In genomic region chr2:76998351-76998750, GRCm38 (mm10) we compare ENCODE assay signal across 22 mouse cellular contexts. TPM values are rescaled to one million over a fixed set of nuclear protein-coding genes. Genes with fewer than 3 reads are reported as not detected.
DNase-seq lines count a peak whose midpoint lies in the region; ATAC-seq lines count a peak whose summit lies in the region.
"Had no signal": no experiment of that assay in that cellular context is flagged by ENCODE, and none has a peak within 500 bp of the region (broad histone marks: within the 10 kb centered on the region; RNA-seq: fewer than 3 reads in every experiment).

No protein-coding gene starts in this region.

- no peak overlapping the region for H3K4me2 ChIP-seq in heart, embryonic 13.5 days
- H3K4me2 ChIP-seq in hindbrain, embryonic 16.5 days (ENCODE audit: low read length): no peak overlapping the region
- no peak overlapping the region for H3K4me2 ChIP-seq in liver, embryonic 12.5 days
- H3K4me2 ChIP-seq: forebrain, embryonic 15.5 days; limb, embryonic 13.5 days; liver, embryonic 13.5 days; neural tube, embryonic 12.5 days had no signal

- ATAC-seq in heart, embryonic 13.5 days (ENCODE audit: extremely low read depth, insufficient number of reproducible peaks, low FRiP score, low TSS enrichment): peak; percentile 63; the same call in 1 of the 2 replicates
- ATAC-seq in hindbrain, embryonic 16.5 days: no peak
- no peak for ATAC-seq in liver, embryonic 12.5 days
- ATAC-seq: forebrain, embryonic 15.5 days; intestine, postnatal 0 days had no signal

- no peaks in the 10 kb centered on the region for H3K36me3 ChIP-seq in heart, embryonic 13.5 days
- no peaks in the 10 kb centered on the region for H3K36me3 ChIP-seq in hindbrain, embryonic 16.5 days (ENCODE audit: control insufficient read depth, insufficient read depth, low read length)
- H3K36me3 ChIP-seq in liver, embryonic 12.5 days: no peaks in the 10 kb centered on the region
- H3K36me3 ChIP-seq: forebrain, embryonic 15.5 days; limb, embryonic 13.5 days; liver, embryonic 13.5 days; neural tube, embryonic 12.5 days had no signal

- peak overlapping the region; percentile 55 for H3K27ac ChIP-seq in heart, embryonic 13.5 days (replicated peaks)
- no peak overlapping the region for H3K27ac ChIP-seq in hindbrain, embryonic 16.5 days (ENCODE audit: low read depth, low read length)
- no peak overlapping the region for H3K27ac ChIP-seq in liver, embryonic 12.5 days
- H3K27ac ChIP-seq: forebrain, embryonic 15.5 days; limb, embryonic 13.5 days; liver, embryonic 13.5 days; neural tube, embryonic 12.5 days had no signal

- peak; percentile 50 for DNase-seq in gastrocnemius, postnatal 14 days
- DNase-seq in heart, adult 18-20 months: peak; percentile 53 to 82
- peak; percentile 28 to 54 for DNase-seq in heart, postnatal 14 days
- DNase-seq in left cerebral cortex, adult 18-20 months (ENCODE audit: low spot score in 2 of 2): no peak
- DNase-seq in neural tube, embryonic 10.5 days (ENCODE audit: extremely low spot score, low spot score): no peak
- DNase-seq: adrenal gland, adult 2 months; cerebellum, adult 2 months; cerebellum, postnatal 36 days; kidney, postnatal 36 days; layer of hippocampus, postnatal 36 days; liver, embryonic 13.5 days; lung, adult 2 months; midbrain, embryonic 14.5 days; right cerebral cortex, postnatal 25 days; thymus, postnatal 14 days had no signal

- 39% methylated on average over 5 of the region's 5 CpGs for WGBS in heart, embryonic 13.5 days
- WGBS in hindbrain, embryonic 16.5 days: 84% methylated on average over 5 of the region's 5 CpGs
- 44% methylated on average over 5 of the region's 5 CpGs for WGBS in liver, embryonic 12.5 days (ENCODE audit: insufficient replicate concordance)

- H3K27me3 ChIP-seq in heart, embryonic 13.5 days (replicated peaks): no peaks in the 10 kb centered on the region
- no peaks in the 10 kb centered on the region for H3K27me3 ChIP-seq in hindbrain, embryonic 16.5 days (replicated peaks; ENCODE audit: control insufficient read depth, insufficient read depth, low read length)
- no peaks in the 10 kb centered on the region for H3K27me3 ChIP-seq in liver, embryonic 12.5 days (replicated peaks)
- H3K27me3 ChIP-seq: forebrain, embryonic 15.5 days; limb, embryonic 13.5 days; liver, embryonic 13.5 days; neural tube, embryonic 12.5 days had no signal

- intact Hi-C loops in gastrocnemius, postnatal 14 days (cut with DNase I; ENCODE audit: low total_unique reads): no loop called here
- intact Hi-C loops in heart, postnatal 14 days (cut with DNase I): no loop called here

- no peak overlapping the region for H3K4me3 ChIP-seq in heart, embryonic 13.5 days
- no peak overlapping the region for H3K4me3 ChIP-seq in hindbrain, embryonic 16.5 days (ENCODE audit: low read length)
- no peak overlapping the region for H3K4me3 ChIP-seq in liver, embryonic 12.5 days
- H3K4me3 ChIP-seq: forebrain, embryonic 15.5 days; limb, embryonic 13.5 days; liver, embryonic 13.5 days; neural tube, embryonic 12.5 days had no signal

- peaks cover 11% of the 10 kb centered on the region for H3K4me1 ChIP-seq in heart, embryonic 13.5 days
- no peaks in the 10 kb centered on the region for H3K4me1 ChIP-seq in hindbrain, embryonic 16.5 days (ENCODE audit: control insufficient read depth, insufficient read depth, low read depth, low read length)
- H3K4me1 ChIP-seq in liver, embryonic 12.5 days: no peaks in the 10 kb centered on the region
- H3K4me1 ChIP-seq: forebrain, embryonic 15.5 days; limb, embryonic 13.5 days; liver, embryonic 13.5 days; neural tube, embryonic 12.5 days had no signal

- H3K9me3 ChIP-seq in heart, embryonic 13.5 days: no peaks in the 10 kb centered on the region
- H3K9me3 ChIP-seq in hindbrain, embryonic 16.5 days (ENCODE audit: control insufficient read depth, low read length): no peaks in the 10 kb centered on the region
- no peaks in the 10 kb centered on the region for H3K9me3 ChIP-seq in liver, embryonic 12.5 days (replicated peaks)
- H3K9me3 ChIP-seq: forebrain, embryonic 15.5 days; limb, embryonic 13.5 days; liver, embryonic 13.5 days; neural tube, embryonic 12.5 days had no signal

- H3K9ac ChIP-seq in heart, embryonic 13.5 days: no peak overlapping the region
- H3K9ac ChIP-seq in hindbrain, embryonic 16.5 days (ENCODE audit: low read depth, low read length): no peak overlapping the region
- H3K9ac ChIP-seq in liver, embryonic 12.5 days: no peak overlapping the region
- H3K9ac ChIP-seq: forebrain, embryonic 15.5 days; limb, embryonic 13.5 days; liver, embryonic 13.5 days; neural tube, embryonic 12.5 days had no signal

RNA-seq across cellular contexts. Expression of gene Ttn, which starts 16.0 kb away (rescaled TPM):
- total RNA-seq in gastrocnemius, postnatal 14 days (2021): 1,000 to 10,000 TPM; 4,187 to 4,191 TPM
- 1,000 to 10,000 TPM; 2,666 to 2,843 TPM for total RNA-seq in heart, adult 18-20 months (2021)
- 426 and 512 TPM in 2 replicates for polyA plus RNA-seq in heart, embryonic 13.5 days (2015; fragmentation: Nextera tagmentation; extraction: Ambion mirVana)
- 1,000 to 10,000 TPM; 2,535 to 2,618 TPM for total RNA-seq in heart, postnatal 14 days (2021)
- polyA plus RNA-seq in hindbrain, embryonic 16.5 days (2015; fragmentation: Nextera tagmentation; extraction: Ambion mirVana): 0.41 and 7.7 TPM in 2 replicates
- 0.52 and 1.5 TPM in 2 replicates for polyA plus RNA-seq in liver, embryonic 12.5 days (2016; fragmentation: Nextera tagmentation; extraction: Ambion mirVana)
- under 1 TPM; 0.40 to 0.53 TPM for total RNA-seq in left cerebral cortex, adult 18-20 months (2021)

Comparison
In these comparisons a context has a peak if more than half of its experiments do, and no peak if none do; other contexts are left out.
1. DNase-seq: peak in gastrocnemius, postnatal 14 days (single experiment), heart, adult 18-20 months (2 of 2) and heart, postnatal 14 days (2 of 2); none in left cerebral cortex, adult 18-20 months (0 of 2) and neural tube, embryonic 10.5 days (single experiment).
2. RNA of gene Ttn, which starts 16.0 kb away (total RNA-seq): 4,187 to 4,191 TPM in gastrocnemius, postnatal 14 days, 2,666 to 2,843 TPM in heart, adult 18-20 months and 2,535 to 2,618 TPM in heart, postnatal 14 days; 0.40 to 0.53 TPM in left cerebral cortex, adult 18-20 months; every median in the first group is over 1,000 times any median in the second.